Mouse (Mus musculus): ENCODE data around the gene Auts2. TPM values are rescaled to one million over a fixed set of nuclear protein-coding genes. Genes with fewer than 3 reads are reported as not detected.

The Auts2 gene
- total and polyA plus RNA-seq, 3 experiments: not detected

- Histone ChIP-seq H3K4me2 (ENCODE audit: insufficient read depth, low read depth, poor library complexity, severe bottlenecking) (no peak overlapping the region), H3K9ac (ENCODE audit: insufficient read depth, low read depth) (no peak overlapping the region), H3K79me2 (replicated peaks; ENCODE audit: control insufficient read depth, extremely low read depth, insufficient read depth, poor library complexity, severe bottlenecking) (no peaks in the 10 kb centered on the region), H3K27ac (ENCODE audit: insufficient read depth, low read depth) (no peak overlapping the region), H3K27me3 (replicated peaks) (no peaks in the 10 kb centered on the region), H3K36me3 (replicated peaks in 1 of 2; ENCODE audit: control insufficient read depth in 1 of 2, insufficient read depth in 1 of 2, low read length in 1 of 2) (no peaks in the 10 kb centered on the region), H3K4me1 (ENCODE audit: control insufficient read depth in 1 of 2, insufficient read depth in 2 of 2) (no peaks in the 10 kb centered on the region), H3K4me3 (replicated peaks in 1 of 3; ENCODE audit: low read depth in 2 of 3, low read length in 2 of 3, poor library complexity in 1 of 3) (no peak overlapping the region), H3K9me3 (replicated peaks; ENCODE audit: low read length) (peaks cover 92% of the 10 kb centered on the region)
- DNase-seq (ENCODE audit: extremely low read depth): no peak
- in situ Hi-C loops (cut with MboI; ENCODE audit: low pct_ligation_motif_present, low pct_unique_long_range_greater_than_20kb, low sequenced_read_pairs): no loop called here
- dilution Hi-C loops (cut with MboI; ENCODE audit: extremely low pct_ligation_motif_present, extremely low pct_unique_long_range_greater_than_20kb, low sequenced_read_pairs): no loop called here
- no peak for TF ChIP-seq MAZ (IDR thresholded peaks at IDR 0.05; ENCODE audit: low read depth, low read length)
- TF ChIP-seq IRF4 (IDR thresholded peaks at IDR 0.05; ENCODE audit: low read depth, low read length): no peak
- TF ChIP-seq GABPA (IDR thresholded peaks at IDR 0.05; ENCODE audit: insufficient replicate concordance, low read depth, low read length): no peak
- no peak for TF ChIP-seq EP300 (IDR thresholded peaks at IDR 0.05; ENCODE audit: low read length)
- TF ChIP-seq POLR2AphosphoS2 (IDR thresholded peaks at IDR 0.05; ENCODE audit: low read depth, low read length): no peak
- no peak for TF ChIP-seq CTCF (conservative IDR thresholded peaks at IDR 0.05 in 1 of 2, IDR thresholded peaks at IDR 0.05 in 1 of 2; ENCODE audit: low read depth in 2 of 2, low read length in 2 of 2)
- no peak for TF ChIP-seq MEF2A (IDR thresholded peaks at IDR 0.05; ENCODE audit: borderline replicate concordance, low read depth, low read length)
- TF ChIP-seq MYC (IDR thresholded peaks at IDR 0.05; ENCODE audit: low read depth, low read length): no peak
- no peak for TF ChIP-seq UBTF (IDR thresholded peaks at IDR 0.05; ENCODE audit: low read depth, low read length)
- no peak for TF ChIP-seq ZKSCAN1 (IDR thresholded peaks at IDR 0.05; ENCODE audit: borderline replicate concordance, low read depth, low read length)
- TF ChIP-seq MAFK (IDR thresholded peaks at IDR 0.05; ENCODE audit: insufficient replicate concordance, low read length): no peak
- TF ChIP-seq PAX5 (IDR thresholded peaks at IDR 0.05; ENCODE audit: low read length): no peak
- TF ChIP-seq ZC3H11A (IDR thresholded peaks at IDR 0.05; ENCODE audit: low read depth, low read length): no peak
- no peak for TF ChIP-seq KAT2A (IDR thresholded peaks at IDR 0.05; ENCODE audit: insufficient replicate concordance, low read length)
- no peak for TF ChIP-seq CHD2 (IDR thresholded peaks at IDR 0.05; ENCODE audit: low read length)
- no peak for TF ChIP-seq SIN3A (IDR thresholded peaks at IDR 0.05; ENCODE audit: low read length)
- TF ChIP-seq TCF12 (IDR thresholded peaks at IDR 0.05; ENCODE audit: low read depth, low read length): no peak
- no peak for TF ChIP-seq USF1 (IDR thresholded peaks at IDR 0.05; ENCODE audit: low read depth, low read length)
- no peak for TF ChIP-seq POLR2A (IDR thresholded peaks at IDR 0.05; ENCODE audit: low read depth, low read length)
Observed at GRCm38 (mm10) chr5:131737476-131737875, 805.7 kb downstream of the Auts2 start.

- TF ChIP-seq RAD21 (IDR thresholded peaks at IDR 0.05; ENCODE audit: low read depth, low read length) (no peak), PAX5 (IDR thresholded peaks at IDR 0.05; ENCODE audit: low read length) (no peak), POLR2AphosphoS2 (IDR thresholded peaks at IDR 0.05; ENCODE audit: low read depth, low read length) (no peak), ZC3H11A (IDR thresholded peaks at IDR 0.05; ENCODE audit: low read depth, low read length) (no peak), JUN (IDR thresholded peaks at IDR 0.05; ENCODE audit: insufficient read depth, low read depth, low read length) (no peak), MAZ (IDR thresholded peaks at IDR 0.05; ENCODE audit: low read depth, low read length) (no peak), NELFE (IDR thresholded peaks at IDR 0.05; ENCODE audit: low read depth, low read length) (no peak), JUND (conservative IDR thresholded peaks at IDR 0.05; ENCODE audit: low read depth, low read length) (no peak), BHLHE40 (IDR thresholded peaks at IDR 0.05; ENCODE audit: low read depth, low read length) (no peak), UBTF (IDR thresholded peaks at IDR 0.05; ENCODE audit: low read depth, low read length) (no peak), USF1 (IDR thresholded peaks at IDR 0.05; ENCODE audit: low read depth, low read length) (no peak), E2F4 (IDR thresholded peaks at IDR 0.05; ENCODE audit: insufficient replicate concordance, low read depth, low read length) (no peak), ZKSCAN1 (IDR thresholded peaks at IDR 0.05; ENCODE audit: borderline replicate concordance, low read depth, low read length) (no peak), CHD2 (IDR thresholded peaks at IDR 0.05; ENCODE audit: low read length) (no peak), ELF1 (IDR thresholded peaks at IDR 0.05; ENCODE audit: low read depth, low read length) (no peak), ZNF384 (IDR thresholded peaks at IDR 0.05; ENCODE audit: low read depth, low read length) (no peak), POLR2A (IDR thresholded peaks at IDR 0.05; ENCODE audit: low read depth, low read length) (no peak), MXI1 (IDR thresholded peaks at IDR 0.05; ENCODE audit: low read depth, low read length) (no peak)
- H3K9me3 ChIP-seq (replicated peaks; ENCODE audit: low read length): peaks cover 88% of the 10 kb centered on the region
- no peak overlapping the region for H3K4me2 ChIP-seq (ENCODE audit: insufficient read depth, low read depth, poor library complexity, severe bottlenecking)
- no peaks in the 10 kb centered on the region for H3K36me3 ChIP-seq (replicated peaks in 1 of 2; ENCODE audit: control insufficient read depth in 1 of 2, insufficient read depth in 1 of 2, low read length in 1 of 2)
- H3K9ac ChIP-seq (ENCODE audit: insufficient read depth, low read depth): no peak overlapping the region
- H3K79me2 ChIP-seq (replicated peaks; ENCODE audit: control insufficient read depth, extremely low read depth, insufficient read depth, poor library complexity, severe bottlenecking): no peaks in the 10 kb centered on the region
- dilution Hi-C loops (cut with MboI; ENCODE audit: extremely low pct_ligation_motif_present, extremely low pct_unique_long_range_greater_than_20kb, low sequenced_read_pairs) (no loop called here), in situ Hi-C loops (cut with MboI; ENCODE audit: low pct_ligation_motif_present, low pct_unique_long_range_greater_than_20kb, low sequenced_read_pairs) (no loop called here)
- no peaks in the 10 kb centered on the region for H3K4me1 ChIP-seq (ENCODE audit: control insufficient read depth in 1 of 2, insufficient read depth in 2 of 2)
- H3K27ac ChIP-seq (ENCODE audit: insufficient read depth, low read depth): no peak overlapping the region
- no peak overlapping the region for H3K4me3 ChIP-seq (replicated peaks in 1 of 3; ENCODE audit: low read depth in 2 of 3, low read length in 2 of 3, poor library complexity in 1 of 3)
- no peak for DNase-seq (ENCODE audit: extremely low read depth)
- H3K27me3 ChIP-seq (replicated peaks): no peaks in the 10 kb centered on the region
Observed at GRCm38 (mm10) chr5:131733324-131733660, 809.9 kb downstream of the Auts2 start.

Data from CH12.LX (cell line).